Mouse (Mus musculus): ENCODE measurements around the gene Igll1.

Gene Igll1

DNA sequence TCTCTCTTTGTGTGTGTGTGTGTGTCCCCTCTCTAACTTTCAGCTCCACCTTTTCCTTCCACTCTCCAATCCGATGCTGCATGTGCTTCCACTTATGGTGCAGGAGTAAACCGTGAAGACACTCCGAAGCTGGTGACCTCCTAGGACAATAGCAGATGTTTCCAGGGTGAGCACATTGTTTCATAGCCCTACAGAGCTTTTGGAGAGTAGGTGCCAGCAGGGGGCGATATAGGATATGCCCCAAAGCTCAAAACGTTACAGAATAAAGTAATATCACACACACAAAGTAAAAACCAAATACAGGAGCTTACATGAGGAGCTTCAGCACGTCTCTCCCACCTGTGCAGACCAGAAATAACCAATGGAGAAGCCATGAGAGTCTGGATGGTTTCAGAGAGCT lies 8.9 kb downstream of the Igll1 start:
- CTCF ChIA-PET: interaction anchor here (0.5 to 1.3 kb wide), 3 partner anchors 55 to 57 kb away, joined by 3 read pairs; no protein-coding TSS in a partner anchor

DNA sequence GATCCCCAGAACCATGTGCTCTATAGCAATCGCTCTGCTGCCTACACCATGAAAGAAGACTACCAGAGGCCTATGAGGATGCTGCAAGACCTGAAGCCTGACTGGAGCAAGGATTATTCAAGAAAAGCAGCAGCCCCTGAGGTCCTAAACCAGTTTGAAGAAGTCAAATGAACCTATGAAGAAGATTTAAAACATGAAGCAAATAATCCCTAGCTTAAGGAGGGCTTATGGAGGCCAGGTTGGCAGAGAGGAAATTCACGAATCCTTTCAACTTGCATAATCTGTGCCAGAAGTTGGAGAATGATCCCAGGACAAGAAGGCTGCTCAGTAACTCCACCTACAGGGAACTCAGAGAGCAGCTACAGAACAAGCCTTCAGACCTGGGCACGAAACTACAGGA lies 11.4 kb downstream of the Igll1 start:
- CTCF ChIA-PET: no interaction called here

DNA sequence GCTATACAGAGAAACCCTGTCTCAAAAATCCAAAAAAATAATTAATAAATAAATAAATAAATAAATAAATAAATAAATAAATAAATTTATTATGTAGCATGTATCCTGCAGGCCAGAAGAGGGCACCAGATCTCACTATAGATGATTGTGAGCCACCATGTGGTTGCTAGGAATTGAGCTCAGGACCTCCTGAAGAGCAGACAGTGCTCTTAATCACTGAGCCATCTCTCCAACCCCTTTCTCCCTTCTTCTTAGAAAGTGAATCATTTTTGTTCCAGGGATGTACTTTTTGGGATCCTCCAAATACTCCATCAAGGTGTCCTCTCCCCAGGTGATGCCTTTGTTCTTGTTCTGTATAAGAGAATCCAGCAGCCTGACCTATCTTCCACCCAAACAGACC lies 14.6 kb downstream of the Igll1 start:
- CTCF ChIA-PET: no interaction called here

DNA sequence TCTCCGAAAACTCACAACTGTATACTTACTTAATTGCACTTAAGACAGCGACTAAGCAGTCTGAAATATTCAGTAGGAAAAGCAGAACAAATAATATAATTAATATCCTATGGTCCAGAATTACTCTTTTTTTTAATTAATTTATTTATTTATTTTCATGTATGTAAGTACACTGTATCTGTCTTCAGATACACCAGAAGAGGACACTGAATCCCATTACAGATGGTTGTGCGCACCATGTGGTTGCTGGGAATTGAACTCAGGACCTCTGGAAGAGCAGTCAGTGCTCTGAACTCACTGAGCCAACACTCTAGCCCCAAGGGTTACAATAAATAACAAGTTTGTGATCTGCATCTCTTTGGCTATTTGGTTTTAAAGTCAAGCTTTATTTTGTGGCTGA lies 34.1 kb downstream of the Igll1 start:
- CTCF ChIA-PET: no interaction called here

DNA sequence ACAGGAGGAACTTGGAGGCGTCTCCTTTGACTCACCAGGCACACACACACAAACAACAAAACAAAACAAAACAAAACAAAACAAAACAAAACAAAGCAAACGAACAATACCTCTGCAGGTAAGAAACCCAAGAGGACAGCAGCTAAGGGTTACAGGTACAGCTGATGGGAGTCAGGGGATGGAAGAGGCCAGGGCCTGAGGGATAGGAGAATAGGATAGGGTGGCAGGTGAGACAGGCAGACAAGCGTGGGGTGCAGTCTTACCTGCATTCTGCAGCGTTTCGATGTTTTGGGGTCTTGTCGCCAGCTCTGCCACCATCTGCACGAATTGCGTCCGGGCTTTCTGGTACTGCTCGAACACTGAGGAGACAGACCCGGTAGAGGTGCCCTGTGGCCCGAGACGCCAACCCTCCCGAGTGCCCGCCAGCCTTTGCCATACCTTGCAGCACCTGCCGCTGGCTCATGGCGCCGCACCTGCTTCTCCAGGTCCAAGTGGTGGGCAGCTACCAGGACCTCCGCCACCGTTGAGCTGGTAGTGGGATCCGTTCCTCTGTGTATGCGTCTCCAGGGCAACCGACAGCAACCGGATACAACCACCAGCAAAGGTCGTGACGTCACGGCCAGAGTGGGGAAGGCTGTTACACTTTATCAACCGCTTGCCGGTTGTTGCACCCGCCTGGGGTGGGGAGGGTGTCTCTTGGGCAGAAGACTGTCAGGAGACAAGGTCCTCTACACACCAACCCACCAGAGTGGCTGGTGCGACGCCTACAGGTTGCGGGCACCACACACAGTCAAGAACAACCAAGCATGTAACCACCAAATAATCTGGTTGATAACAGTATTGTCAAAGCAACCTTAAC lies 34.8 kb downstream of the Igll1 start, which contains the start of gene Spag6l:
Spag6l (minus strand) TSS at position 700 of the 859 bp plus-strand sequence.
- CTCF ChIA-PET: no interaction called here

DNA sequence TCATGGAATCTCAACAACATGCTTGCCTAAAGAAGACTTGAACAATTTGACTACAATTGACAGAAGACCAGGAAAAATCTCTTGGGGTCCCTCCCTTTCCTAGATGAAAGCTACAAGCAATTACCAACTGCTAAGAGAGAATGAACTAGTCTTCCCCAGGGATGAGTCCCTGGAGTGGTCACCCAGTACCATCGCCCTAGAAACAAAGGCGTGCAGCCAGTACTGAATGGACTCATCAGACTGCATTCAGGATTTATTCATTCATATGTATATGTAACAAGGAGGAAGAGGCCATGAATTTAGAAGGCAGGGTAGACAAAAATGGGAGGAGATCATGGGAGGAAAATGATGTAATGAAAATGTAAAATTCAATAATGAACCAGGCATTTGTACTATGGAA lies 37.6 kb downstream of the Igll1 start:
- CTCF ChIA-PET: interaction anchor here (0.6 kb wide), 1 partner anchor 31 kb away, joined by 5 read pairs; no protein-coding TSS in a partner anchor

DNA sequence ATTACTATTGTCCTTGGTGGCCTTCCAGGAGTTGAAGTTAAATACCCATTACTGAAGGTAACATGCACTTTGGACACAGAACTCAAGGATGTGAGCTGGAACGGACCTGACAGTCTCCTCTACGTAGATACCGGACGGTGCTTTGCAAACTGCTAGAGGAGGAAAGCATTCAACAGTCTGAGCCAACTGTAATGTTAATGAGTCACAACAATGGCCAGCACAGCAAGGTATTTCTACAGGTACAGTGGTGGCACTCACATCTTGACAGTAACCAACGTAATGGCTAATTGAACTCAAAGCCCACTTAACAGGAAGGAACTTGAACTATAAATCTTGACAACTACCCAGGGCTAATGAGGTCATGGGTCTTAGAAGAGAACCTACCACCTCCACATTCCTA lies 38.3 kb downstream of the Igll1 start:
- CTCF ChIA-PET: no interaction called here
